Mouse (Mus musculus) G1E (cell line): ENCODE measurements around the gene Arx.

Source experiments
- CTCF ChIP-seq: IDR thresholded peaks from 2 replicates; pipeline ENCODE4 v1.5.1; 2012; ENCODE audit warnings: low read depth, low read length, inconsistent platforms, mixed read lengths
- GATA1 ChIP-seq: IDR thresholded peaks from 2 replicates; pipeline ENCODE4 v1.6.1; 2012; ENCODE audit warnings: borderline replicate concordance, low read length, inconsistent platforms, mixed read lengths
- GATA2 ChIP-seq: IDR thresholded peaks from 2 replicates; pipeline ENCODE4 v1.6.1; 2012; ENCODE audit warnings: low read depth, low read length, inconsistent platforms, borderline replicate concordance
- POLR2AphosphoS5 ChIP-seq: IDR thresholded peaks from 2 replicates; pipeline ENCODE4 v1.6.1; 2012; ENCODE audit warnings: low read depth, low read length, inconsistent platforms; ENCODE audit not compliant: insufficient replicate concordance
- TAL1 ChIP-seq: conservative IDR thresholded peaks from 2 replicates; pipeline ENCODE4 v1.6.1; 2012; ENCODE audit warnings: low read depth, low read length, inconsistent platforms, mixed read lengths

DNA sequence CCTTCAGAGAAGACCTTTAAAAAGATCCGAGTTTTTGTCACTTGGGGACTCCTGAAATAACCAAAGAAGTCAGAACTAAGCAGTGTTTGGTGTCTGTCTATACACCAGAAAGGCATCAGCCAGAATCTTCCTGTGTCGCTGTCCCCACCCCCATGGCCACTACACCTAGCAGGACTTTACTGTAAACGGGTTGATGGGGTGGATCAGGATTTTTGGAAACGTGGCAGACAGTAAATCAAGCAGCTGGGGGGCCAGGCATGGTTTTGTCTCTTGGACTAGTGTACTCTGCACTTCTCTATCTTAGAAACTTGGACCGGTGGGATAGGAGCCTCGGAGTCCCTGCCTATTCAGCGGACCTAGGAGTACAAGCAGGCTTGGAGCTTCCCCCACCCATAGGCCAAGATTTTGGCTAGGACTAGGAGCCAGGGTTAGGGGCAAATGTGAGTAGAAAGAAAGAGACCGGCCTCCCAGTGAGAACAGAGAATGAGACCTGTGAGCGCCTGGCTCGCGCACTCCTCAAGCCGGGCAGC lies 3.7 kb downstream of the Arx start:
- TF ChIP-seq CTCF (no peak), GATA1 (no peak), GATA2 (no peak), POLR2AphosphoS5 (no peak), TAL1 (no peak)
